Mouse (Mus musculus): ENCODE measurements around the gene Gmip. TPM values are rescaled to one million over a fixed set of nuclear protein-coding genes. Genes with fewer than 3 reads are reported as not detected.
A peak's percentile ranks its signal among the peaks of the same experiment; 100 is the strongest.

Gene Gmip
- total and polyA plus RNA-seq, 3 experiments: 4.6 to 10.9 (median 4.8) TPM

- WGBS: 1% methylated on average over 38 of the region's 38 CpGs
These were observed 17.6 kb upstream of the Gmip start, which contains the start of the genes Atp13a1 and Zfp866 for GRCm38 (mm10) chr8:69790773-69791367. TSS of gene Atp13a1 (plus strand) at chr8:69791163. TSS of gene Zfp866 (minus strand) at chr8:69791178.

GRCm38 (mm10) chr8:69791415-69792068 lies 16.9 kb upstream of the Gmip start:
- peaks cover 3% of the 10 kb centered on the region; the same call in 1 of the 2 replicates for H3K36me3 ChIP-seq (ENCODE audit: control insufficient read depth, insufficient read depth, low read length)
- TF ChIP-seq POLR2A (IDR thresholded peaks at IDR 0.05; ENCODE audit: insufficient read depth, low read depth, low read length) (no peak), EP300 (IDR thresholded peaks at IDR 0.05; ENCODE audit: insufficient read depth, low read depth, low read length) (no peak), CTCF (IDR thresholded peaks at IDR 0.05) (no peak)
- peaks cover 3% of the 10 kb centered on the region for H3K79me2 ChIP-seq (replicated peaks; ENCODE audit: control insufficient read depth, insufficient read depth, low read length)
- WGBS: under 1% methylated on average over 48 of the region's 48 CpGs
- H3K27me3 ChIP-seq (ENCODE audit: control insufficient read depth, insufficient read depth, low read length): no peaks in the 10 kb centered on the region
- H3K27ac ChIP-seq: peak overlapping the region; percentile 91
- peak overlapping the region; percentile 94 for H3K9ac ChIP-seq (ENCODE audit: low read depth, low read length)
- H3K4me3 ChIP-seq: peak overlapping the region; percentile 98
- H3K4me1 ChIP-seq (ENCODE audit: control insufficient read depth, insufficient read depth, low read length): no peaks in the 10 kb centered on the region; the same call in none of the 2 replicates
- DNase-seq: no peak
- intact Hi-C loops (cut with DNase I): loop anchor here (2.0 to 5.0 kb wide), 4 partner anchors 17 to 164 kb away; partner anchors contain the start of genes Gm20422, Zfp868 and Zfp963

More at GRCm38 (mm10) chr8:69790773-69791367, 17.6 kb upstream of the Gmip start, which contains the start of the genes Atp13a1 and Zfp866:
- H3K27me3 ChIP-seq (ENCODE audit: control insufficient read depth, insufficient read depth, low read length): no peaks in the 10 kb centered on the region
- peak within 1 kb of the TSS; percentile 98 for H3K4me3 ChIP-seq
- peaks cover 3% of the 10 kb centered on the region for H3K79me2 ChIP-seq (replicated peaks; ENCODE audit: control insufficient read depth, insufficient read depth, low read length)
- peak; percentile 91 for DNase-seq
- H3K9ac ChIP-seq (ENCODE audit: low read depth, low read length): peak within 1 kb of the TSS; percentile 94
- peaks cover 3% of the 10 kb centered on the region; the same call in 1 of the 2 replicates for H3K36me3 ChIP-seq (ENCODE audit: control insufficient read depth, insufficient read depth, low read length)
- H3K27ac ChIP-seq: peak within 1 kb of the TSS; percentile 91
- H3K4me1 ChIP-seq (ENCODE audit: control insufficient read depth, insufficient read depth, low read length): no peaks in the 10 kb centered on the region; the same call in none of the 2 replicates
- intact Hi-C loops (cut with DNase I): loop anchor here (2.0 to 5.0 kb wide), 4 partner anchors 16 to 164 kb away; partner anchors contain the start of genes Gm20422, Zfp868 and Zfp963
- TF ChIP-seq CTCF (IDR thresholded peaks at IDR 0.05) (peak; percentile 25), POLR2A (IDR thresholded peaks at IDR 0.05; ENCODE audit: insufficient read depth, low read depth, low read length) (peak; percentile 91), EP300 (IDR thresholded peaks at IDR 0.05; ENCODE audit: insufficient read depth, low read depth, low read length) (peak; percentile 66)

GRCm38 (mm10) chr8:69793666-69794065 lies 14.8 kb upstream of the Gmip start:
- WGBS: 92% methylated on average over 4 of the region's 4 CpGs
- H3K4me3 ChIP-seq: no peak overlapping the region
- TF ChIP-seq CTCF (IDR thresholded peaks at IDR 0.05) (no peak), EP300 (IDR thresholded peaks at IDR 0.05; ENCODE audit: insufficient read depth, low read depth, low read length) (no peak), POLR2A (IDR thresholded peaks at IDR 0.05; ENCODE audit: insufficient read depth, low read depth, low read length) (no peak)
- DNase-seq: no peak
- H3K9ac ChIP-seq (ENCODE audit: low read depth, low read length): no peak overlapping the region
- peaks cover 3% of the 10 kb centered on the region for H3K79me2 ChIP-seq (replicated peaks; ENCODE audit: control insufficient read depth, insufficient read depth, low read length)
- intact Hi-C loops (cut with DNase I): loop anchor here (5.0 kb wide), 3 partner anchors 46 to 166 kb away; partner anchors contain the start of genes Zfp868 and Zfp963
- no peaks in the 10 kb centered on the region; the same call in none of the 2 replicates for H3K4me1 ChIP-seq (ENCODE audit: control insufficient read depth, insufficient read depth, low read length)
- H3K27me3 ChIP-seq (ENCODE audit: control insufficient read depth, insufficient read depth, low read length): no peaks in the 10 kb centered on the region
- H3K36me3 ChIP-seq (ENCODE audit: control insufficient read depth, insufficient read depth, low read length): peaks cover 3% of the 10 kb centered on the region; the same call in 1 of the 2 replicates
- H3K27ac ChIP-seq: no peak overlapping the region

GRCm38 (mm10) chr8:69794096-69794495 lies 14.4 kb upstream of the Gmip start:
- no peak for TF ChIP-seq POLR2A (IDR thresholded peaks at IDR 0.05; ENCODE audit: insufficient read depth, low read depth, low read length)
- no peak for TF ChIP-seq CTCF (IDR thresholded peaks at IDR 0.05)
- TF ChIP-seq EP300 (IDR thresholded peaks at IDR 0.05; ENCODE audit: insufficient read depth, low read depth, low read length): no peak
- H3K36me3 ChIP-seq (ENCODE audit: control insufficient read depth, insufficient read depth, low read length): peaks cover 3% of the 10 kb centered on the region; the same call in 1 of the 2 replicates
- no peak for DNase-seq

GRCm38 (mm10) chr8:69794901-69795300 lies 13.6 kb upstream of the Gmip start:
- intact Hi-C loops (cut with DNase I): loop anchor here (5.0 kb wide), 3 partner anchors 48 to 168 kb away; partner anchors contain the start of genes Zfp868 and Zfp963
- WGBS: 96% methylated on average over 6 of the region's 6 CpGs
- DNase-seq: no peak
- no peak overlapping the region for H3K4me3 ChIP-seq
- no peak overlapping the region for H3K9ac ChIP-seq (ENCODE audit: low read depth, low read length)
- no peak overlapping the region for H3K27ac ChIP-seq
- H3K36me3 ChIP-seq (ENCODE audit: control insufficient read depth, insufficient read depth, low read length): peaks cover 3% of the 10 kb centered on the region; the same call in 1 of the 2 replicates
- H3K27me3 ChIP-seq (ENCODE audit: control insufficient read depth, insufficient read depth, low read length): no peaks in the 10 kb centered on the region
- no peaks in the 10 kb centered on the region; the same call in none of the 2 replicates for H3K4me1 ChIP-seq (ENCODE audit: control insufficient read depth, insufficient read depth, low read length)
- H3K79me2 ChIP-seq (replicated peaks; ENCODE audit: control insufficient read depth, insufficient read depth, low read length): peaks cover 3% of the 10 kb centered on the region
- TF ChIP-seq CTCF (IDR thresholded peaks at IDR 0.05) (no peak), EP300 (IDR thresholded peaks at IDR 0.05; ENCODE audit: insufficient read depth, low read depth, low read length) (no peak), POLR2A (IDR thresholded peaks at IDR 0.05; ENCODE audit: insufficient read depth, low read depth, low read length) (no peak)

More at GRCm38 (mm10) chr8:69794096-69794495, 14.4 kb upstream of the Gmip start:
- Histone ChIP-seq H3K4me1 (ENCODE audit: control insufficient read depth, insufficient read depth, low read length) (no peaks in the 10 kb centered on the region; the same call in none of the 2 replicates), H3K27ac (no peak overlapping the region), H3K27me3 (ENCODE audit: control insufficient read depth, insufficient read depth, low read length) (no peaks in the 10 kb centered on the region), H3K4me3 (no peak overlapping the region), H3K9ac (ENCODE audit: low read depth, low read length) (no peak overlapping the region), H3K79me2 (replicated peaks; ENCODE audit: control insufficient read depth, insufficient read depth, low read length) (peaks cover 3% of the 10 kb centered on the region)
- WGBS: 95% methylated on average over 3 of the region's 3 CpGs
- intact Hi-C loops (cut with DNase I): loop anchor here (5.0 kb wide), 3 partner anchors 47 to 167 kb away; partner anchors contain the start of genes Zfp868 and Zfp963

Measured in heart, adult 2 months (tissue).